Mouse (Mus musculus) embryonic facial prominence, embryonic 11.5 days (tissue): ENCODE results near the gene Tspyl3. TPM values are rescaled to one million over a fixed set of nuclear protein-coding genes. Genes with fewer than 3 reads are reported as not detected.
"Not testable (repeated sequence)": the region's sequence is repeated elsewhere in the genome, so short reads cannot be mapped to it uniquely, and the experiment has no call there.

Experiments used
- ATAC-seq: fragments of 200-750 bp; cut with Nextera tagmentation; replicated peaks from 2 replicates; pipeline ENCODE4 v1.8.0; 2017; ENCODE audit warnings: low read depth; ENCODE audit not compliant: insufficient number of reproducible peaks, low FRiP score, low TSS enrichment
- DNase-seq: peaks from one replicate; pipeline ENCODE4 v3.0.0-alpha.2; 2015; ENCODE audit warnings: low spot score
- H3K27ac ChIP-seq: fragments of 300-500 bp; sonication (generic); replicated peaks from 2 replicates; pipeline ENCODE4 v1.5.1; 2014; ENCODE audit warnings: mild to moderate bottlenecking, low read depth, low read length, control low read depth
- H3K27me3 ChIP-seq: fragments of 300-500 bp; sonication (generic); 2 replicates; pipeline ENCODE4 v1.6.1; 2014; ENCODE audit warnings: mild to moderate bottlenecking, low read length, moderate library complexity, mixed read lengths; ENCODE audit not compliant: control insufficient read depth, insufficient read depth
- H3K36me3 ChIP-seq: fragments of 300-500 bp; sonication (generic); replicated peaks from 2 replicates; pipeline ENCODE4 v1.6.1; 2014; ENCODE audit warnings: low read depth, mild to moderate bottlenecking, low read length, moderate library complexity, mixed read lengths; ENCODE audit not compliant: control insufficient read depth, insufficient read depth
- H3K4me1 ChIP-seq: fragments of 300-500 bp; sonication (generic); 2 replicates; pipeline ENCODE4 v1.6.1; 2014; ENCODE audit warnings: low read length, mixed read lengths; ENCODE audit not compliant: control insufficient read depth, insufficient read depth
- H3K4me2 ChIP-seq: fragments of 300-500 bp; sonication (generic); 2 replicates; pipeline ENCODE4 v1.6.1; 2014; ENCODE audit warnings: low read depth, mild to moderate bottlenecking, control low read depth, low read length, moderate library complexity
- H3K4me3 ChIP-seq: fragments of 300-500 bp; sonication (generic); 2 replicates; pipeline ENCODE4 v1.5.1; 2014; ENCODE audit warnings: low read depth, low read length, control low read depth
- H3K9ac ChIP-seq: fragments of 300-500 bp; sonication (generic); replicated peaks from 2 replicates; pipeline ENCODE4 v1.6.1; 2014; ENCODE audit warnings: mild to moderate bottlenecking, control low read depth, low read length
- H3K9me3 ChIP-seq: fragments of 300-500 bp; sonication (generic); replicated peaks from 2 replicates; pipeline ENCODE4 v1.6.1; 2016; ENCODE audit warnings: mild to moderate bottlenecking, low read length, inconsistent platforms, mixed read lengths; ENCODE audit not compliant: control insufficient read depth
- WGBS: fragments of 180-500 bp; shearing (Covaris S2); extraction: QIAGEN DNeasy Blood & Tissue Kit; methylation state at CpG from one replicate; pipeline ENCODE4 v1.1.7; 2014; 5-methylcytosine and 5-hydroxymethylcytosine counted together
- polyA plus RNA-seq: library from polyadenylated mRNA; unstranded; fragments of >200 nt; fragmentation: Nextera tagmentation; extraction: Ambion mirVana; gene quantifications from 2 replicates; pipeline ENCODE4 v1.2.1, GENCODE M21; 2014

The Tspyl3 gene
- 8.5 and 8.6 TPM in 2 replicates for polyA plus RNA-seq

DNA sequence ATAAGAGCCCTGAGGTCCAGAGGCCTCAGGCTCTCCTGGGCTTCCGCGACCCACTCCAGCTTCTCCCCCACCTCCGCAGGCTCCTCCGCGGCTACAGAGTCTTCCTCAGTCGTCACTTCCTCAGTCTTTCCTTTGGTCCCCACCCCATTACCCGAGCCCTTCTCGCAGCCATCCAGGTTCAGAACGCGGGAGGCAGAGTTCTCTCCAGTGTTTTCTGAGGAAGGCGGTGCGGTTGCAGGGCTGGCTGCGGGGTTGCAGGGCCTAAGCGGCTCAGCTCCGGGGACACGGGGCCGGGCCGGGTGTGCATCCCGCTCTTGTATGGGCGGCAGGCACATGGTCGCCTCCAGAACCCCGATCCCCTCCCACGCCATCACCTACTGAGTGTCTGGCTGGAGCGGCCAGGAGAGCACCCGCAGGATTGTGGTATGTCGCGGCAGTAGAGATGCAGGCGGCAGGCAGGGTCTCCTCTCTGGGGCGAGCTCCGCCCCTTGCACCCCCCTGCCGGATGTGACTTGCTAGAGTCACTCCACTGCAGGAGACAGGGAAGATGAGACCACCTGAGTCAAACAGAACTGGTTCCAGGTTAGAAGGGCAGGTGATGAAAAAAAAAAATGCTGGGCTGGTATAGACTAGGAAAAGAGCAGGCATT lies at the start of gene Tspyl3:
TSS of gene Tspyl3 (minus strand) at position 496 of the 649 bp plus-strand sequence.
- H3K9ac ChIP-seq, result peak within 1 kb of the TSS; percentile 83
- under 1% methylated on average over 31 of the region's 31 CpGs for WGBS
- peak; percentile 54; the same call in 1 of the 2 replicates for ATAC-seq
- H3K9me3 ChIP-seq, result no peaks in the 10 kb centered on the region
- H3K36me3 ChIP-seq, result peaks cover 8% of the 10 kb centered on the region
- H3K27me3 ChIP-seq, result no peaks in the 10 kb centered on the region
- no peaks in the 10 kb centered on the region; the same call in 1 of the 2 replicates for H3K4me1 ChIP-seq
- H3K4me2 ChIP-seq, result peak within 1 kb of the TSS; percentile 89
- H3K4me3 ChIP-seq, result peak within 1 kb of the TSS; percentile 56
- H3K27ac ChIP-seq, result peak within 1 kb of the TSS; percentile 52; the same call in 1 of the 2 replicates
- peak; percentile 68 for DNase-seq

DNA sequence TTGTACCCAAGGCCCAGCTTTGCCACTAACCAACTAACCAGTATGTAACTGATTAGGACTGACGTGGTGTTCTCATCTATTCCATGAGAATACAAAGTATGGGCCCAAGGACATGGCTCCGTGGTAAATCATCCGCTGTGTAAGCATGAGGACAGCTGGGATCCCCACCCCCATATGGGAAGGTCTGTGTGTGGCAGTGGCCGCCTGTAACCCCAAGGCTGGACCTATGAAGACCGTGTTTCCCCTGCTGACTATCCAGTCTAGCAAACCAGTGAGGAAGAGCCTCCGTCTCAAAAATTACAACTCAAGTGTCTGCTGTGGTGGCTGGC lies 49.6 kb upstream of the Tspyl3 start:
- Histone ChIP-seq H3K27ac (no peak overlapping the region), H3K4me3 (no peak overlapping the region), H3K4me1 (no peaks in the 10 kb centered on the region), H3K9ac (no peak overlapping the region), H3K27me3 (no peaks in the 10 kb centered on the region), H3K4me2 (no peak overlapping the region), H3K36me3 (no peaks in the 10 kb centered on the region), H3K9me3 (no peaks in the 10 kb centered on the region)
- DNase-seq, result no peak
- ATAC-seq, result no peak
- 77% methylated on average over 6 of the region's 6 CpGs for WGBS

DNA sequence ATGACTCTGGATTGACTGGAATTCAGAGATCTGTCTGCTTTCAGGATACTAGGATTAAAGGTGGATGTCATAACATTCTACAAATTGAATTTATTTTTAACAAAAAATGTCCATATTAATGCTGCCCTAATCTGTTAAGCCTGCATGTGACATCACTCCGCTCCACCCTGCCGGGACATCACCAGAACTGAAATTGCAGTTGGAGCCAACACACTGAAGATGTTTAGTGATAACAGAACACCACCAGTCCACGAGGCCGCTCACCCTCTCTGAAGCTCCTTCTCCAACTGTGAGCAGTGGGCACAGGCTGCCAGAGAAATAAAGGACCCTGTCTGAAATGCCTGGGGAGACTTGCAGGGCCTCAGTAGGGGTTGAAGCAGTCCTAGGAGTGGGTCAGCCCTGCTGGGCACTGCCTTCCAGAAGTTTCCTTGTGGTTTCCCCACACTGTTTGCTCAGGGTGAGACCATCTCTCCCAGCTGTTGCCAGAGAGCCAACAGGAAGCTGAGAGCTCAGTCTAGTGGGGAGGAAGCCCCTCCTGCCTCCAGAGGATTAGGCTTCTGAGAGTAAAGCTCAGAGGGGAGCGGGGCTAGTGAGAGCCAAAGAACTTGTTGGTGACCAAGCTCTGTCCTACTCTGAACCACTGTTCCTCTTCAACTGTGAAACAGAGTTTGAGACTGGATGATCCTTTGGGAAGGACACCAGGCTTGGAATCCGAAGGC lies 49.1 kb upstream of the Tspyl3 start:
- not testable (repeated sequence) for H3K36me3 ChIP-seq, H3K9ac ChIP-seq, H3K4me3 ChIP-seq, H3K27me3 ChIP-seq, H3K4me2 ChIP-seq, H3K27ac ChIP-seq, DNase-seq, H3K4me1 ChIP-seq, ATAC-seq, H3K9me3 ChIP-seq
- WGBS, result 75% methylated on average over 6 of the region's 6 CpGs

DNA sequence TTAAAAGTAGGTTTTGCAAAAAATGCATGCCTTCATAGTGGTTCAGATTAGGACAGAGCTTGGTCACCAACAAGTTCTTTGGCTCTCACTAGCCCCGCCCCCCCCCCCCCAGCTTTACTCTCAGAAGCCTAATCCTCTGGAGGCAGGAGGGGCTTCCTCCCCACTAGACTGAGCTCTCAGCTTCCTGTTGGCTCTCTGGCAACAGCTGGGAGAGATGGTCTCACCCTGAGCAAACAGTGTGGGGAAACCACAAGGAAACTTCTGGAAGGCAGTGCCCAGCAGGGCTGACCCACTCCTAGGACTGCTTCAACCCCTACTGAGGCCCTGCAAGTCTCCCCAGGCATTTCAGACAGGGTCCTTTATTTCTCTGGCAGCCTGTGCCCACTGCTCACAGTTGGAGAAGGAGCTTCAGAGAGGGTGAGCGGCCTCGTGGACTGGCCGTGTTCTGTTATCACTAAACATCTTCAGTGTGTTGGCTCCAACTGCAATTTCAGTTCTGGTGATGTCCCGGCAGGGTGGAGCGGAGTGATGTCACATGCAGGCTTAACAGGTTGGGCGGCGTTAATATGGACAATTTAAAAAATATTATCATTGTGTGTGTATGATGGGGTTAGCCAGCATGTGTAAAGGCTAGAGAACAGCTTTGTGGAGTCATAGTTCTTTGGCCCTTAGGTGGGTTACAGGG lies 45.1 kb upstream of the Tspyl3 start:
- not testable (repeated sequence) for H3K4me2 ChIP-seq, H3K4me3 ChIP-seq, H3K9ac ChIP-seq, H3K27me3 ChIP-seq, H3K4me1 ChIP-seq, H3K9me3 ChIP-seq, H3K27ac ChIP-seq, H3K36me3 ChIP-seq, DNase-seq, ATAC-seq
- WGBS, result 68% methylated on average over 8 of the region's 8 CpGs

DNA sequence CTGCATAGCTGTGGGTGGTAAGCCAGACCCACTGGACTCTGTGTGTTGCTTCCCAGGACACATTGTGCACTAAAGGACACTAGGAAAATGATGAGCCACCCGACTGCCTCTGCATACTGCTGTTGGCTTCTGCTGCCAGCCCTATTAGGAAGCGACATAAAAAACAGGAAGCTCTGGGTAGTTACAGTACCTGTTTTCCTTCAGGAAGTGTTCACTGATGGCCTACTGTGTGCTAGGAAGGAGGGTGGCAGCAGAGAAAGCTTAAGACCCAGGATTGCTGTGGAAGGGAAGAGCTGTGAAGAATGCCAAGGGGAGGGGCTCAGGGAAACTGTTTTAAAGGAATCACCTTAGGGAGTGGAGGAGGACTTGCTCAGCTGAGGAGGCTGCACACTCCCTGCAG lies 42.1 kb upstream of the Tspyl3 start:
- 91% methylated on average over 2 of the region's 2 CpGs for WGBS
- no peak for DNase-seq
- no peak for ATAC-seq
- Histone ChIP-seq H3K4me3 (no peak overlapping the region), H3K4me2 (no peak overlapping the region), H3K36me3 (no peaks in the 10 kb centered on the region; the same call in 1 of the 2 replicates), H3K27me3 (no peaks in the 10 kb centered on the region), H3K9me3 (no peaks in the 10 kb centered on the region), H3K9ac (no peak overlapping the region), H3K27ac (no peak overlapping the region), H3K4me1 (no peaks in the 10 kb centered on the region)

DNA sequence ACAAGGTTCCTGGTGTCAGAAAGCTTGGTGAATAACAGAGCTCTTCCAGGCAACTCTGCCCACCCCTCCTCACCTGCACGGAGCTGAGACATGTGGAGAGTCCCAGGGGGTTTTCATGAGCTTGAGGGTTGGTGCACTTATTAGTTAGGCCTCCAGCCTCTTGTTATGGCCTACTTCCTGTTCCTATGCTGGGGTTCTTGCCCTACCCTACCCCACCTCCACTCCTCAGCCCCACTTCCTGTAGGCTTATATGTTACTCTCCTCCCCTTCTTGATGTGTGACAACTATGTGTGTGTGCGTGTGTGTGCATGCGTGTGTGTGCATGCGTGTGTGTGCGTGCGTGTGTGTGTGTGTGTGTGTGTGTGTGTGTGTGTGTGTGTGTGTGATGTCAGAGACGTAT lies 37.8 kb upstream of the Tspyl3 start:
- H3K27me3 ChIP-seq, result no peaks in the 10 kb centered on the region
- peaks cover 6% of the 10 kb centered on the region for H3K36me3 ChIP-seq
- H3K9ac ChIP-seq, result no peak overlapping the region
- no peak overlapping the region for H3K4me2 ChIP-seq
- no peaks in the 10 kb centered on the region for H3K9me3 ChIP-seq
- no peak overlapping the region for H3K27ac ChIP-seq
- ATAC-seq (no peak), DNase-seq (no peak)
- 90% methylated on average over 7 of the region's 7 CpGs for WGBS
- no peak overlapping the region for H3K4me3 ChIP-seq
- no peaks in the 10 kb centered on the region for H3K4me1 ChIP-seq

DNA sequence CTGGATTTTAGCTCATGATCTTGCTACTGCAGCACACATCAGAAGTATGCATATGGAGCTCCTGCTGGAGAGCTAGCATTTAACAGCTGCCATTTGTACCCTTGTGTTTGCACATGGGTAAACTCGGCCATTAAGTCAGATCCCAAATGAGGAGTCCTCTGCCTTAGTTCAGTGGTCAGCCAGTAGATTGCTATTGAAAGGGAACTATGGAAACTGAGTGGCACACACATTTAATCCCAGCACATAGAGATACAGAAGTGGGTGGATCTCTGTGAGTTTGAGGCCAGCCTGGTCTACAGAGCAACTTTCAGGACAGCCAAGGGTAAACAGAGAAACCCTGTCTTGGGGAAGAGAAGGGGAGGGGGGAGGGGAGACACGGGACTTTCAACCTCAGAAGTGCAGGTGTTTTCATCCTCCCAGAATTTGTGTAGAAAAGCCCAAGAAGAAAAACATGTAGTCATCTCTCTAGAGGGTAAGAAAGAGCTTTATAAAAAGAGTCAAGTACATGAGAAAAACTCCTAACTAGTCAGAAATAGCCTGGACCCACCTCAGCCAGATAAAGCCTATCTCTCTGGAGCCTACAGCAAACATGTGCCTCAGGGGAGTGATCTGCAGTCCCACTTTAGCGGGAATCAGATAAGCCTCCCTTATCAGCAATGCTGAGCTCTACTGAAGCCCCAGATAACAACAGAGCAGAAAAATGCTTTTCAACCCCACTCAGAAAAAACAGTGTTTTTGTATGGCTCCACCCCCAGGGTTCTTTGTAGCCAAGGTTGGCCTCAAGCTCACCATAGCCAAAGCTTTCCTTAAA lies 34.8 kb upstream of the Tspyl3 start:
- no peaks in the 10 kb centered on the region for H3K9me3 ChIP-seq
- no peaks in the 10 kb centered on the region for H3K27me3 ChIP-seq
- ATAC-seq (no peak), DNase-seq (no peak)
- H3K36me3 ChIP-seq, result peaks cover 6% of the 10 kb centered on the region
- no peaks in the 10 kb centered on the region for H3K4me1 ChIP-seq
- no peak overlapping the region for H3K4me3 ChIP-seq
- WGBS, result 70% methylated on average over 3 of the region's 3 CpGs
- H3K27ac ChIP-seq, result no peak overlapping the region
- H3K9ac ChIP-seq, result no peak overlapping the region
- H3K4me2 ChIP-seq, result no peak overlapping the region
